Mouse (Mus musculus) ES-Bruce4 (cell line): ENCODE measurements at regions not wholly inside any gene's neighbourhood (a gene's known extent, or its start where the extent isn't known, plus 50 kb on each side); places are given as distances from the start of the nearest gene placed in this dataset.

Experiments used
- CTCF ChIP-seq: IDR thresholded peaks from one replicate; pipeline ENCODE4 v1.8.1; 2011; ENCODE audit warnings: low read depth, low read length
- EP300 ChIP-seq: IDR thresholded peaks from 2 replicates; pipeline ENCODE4 v1.6.1; 2011; ENCODE audit warnings: low read depth, low read length; ENCODE audit not compliant: insufficient read depth

- no peak for TF ChIP-seq CTCF
- TF ChIP-seq EP300, result no peak
These were observed 105.9 kb upstream of the Cxxc4 start for GRCm38 (mm10) chr3:134130412-134130811.
